Mouse (Mus musculus) granulocyte monocyte progenitor cell, adult 5-6 weeks (primary cell): ENCODE data around the gene Dgkb. TPM values are rescaled to one million over a fixed set of nuclear protein-coding genes. Genes with fewer than 3 reads are reported as not detected.

ENCODE experiments used
- ATAC-seq: replicated peaks from 2 replicates; pipeline ENCODE4 v1.8.0; 2016; ENCODE audit warnings: mild to moderate bottlenecking, moderate TSS enrichment, inconsistent platforms; ENCODE audit not compliant: poor library complexity, severe bottlenecking
- total RNA-seq, 2 experiments: library from RNA; stranded (forward) in 1 of 2; stranded (reverse) in 1 of 2; fragments of 200-712, 200-1000 nt in 1 of 2; fragments of >200 nt in 1 of 2; fragmentation: Nextera tagmentation in 1 of 2; gene quantifications; 2 replicates each; pipeline ENCODE4 v1.2.3; 2014 to 2017

The Dgkb gene
- total RNA-seq, 2 experiments from 2014 or later: not detected

GRCm38 (mm10) chr12:38579191-38579817 is 761.8 kb downstream of the Dgkb start:
- no peak for ATAC-seq

GRCm38 (mm10) chr12:38586368-38586865 is 768.9 kb downstream of the Dgkb start:
- ATAC-seq: no peak

- ATAC-seq: no peak
Observed at GRCm38 (mm10) chr12:38589951-38590350, 772.4 kb downstream of the Dgkb start.

- no peak for ATAC-seq
Observed at GRCm38 (mm10) chr12:38593653-38594052, 776.1 kb downstream of the Dgkb start.

- ATAC-seq: no peak
Observed at GRCm38 (mm10) chr12:38594055-38594454, 776.5 kb downstream of the Dgkb start.

- no peak for ATAC-seq
Observed at GRCm38 (mm10) chr12:38596416-38597062, 779.0 kb downstream of the Dgkb start.

GRCm38 (mm10) chr12:38598096-38598495 is 780.6 kb downstream of the Dgkb start:
- no peak for ATAC-seq

- no peak for ATAC-seq
Observed at GRCm38 (mm10) chr12:38600165-38600845, 782.8 kb downstream of the Dgkb start.

- ATAC-seq: no peak
Observed at GRCm38 (mm10) chr12:38608104-38608503, 790.6 kb downstream of the Dgkb start.

- peak; percentile 55; the same call in 1 of the 2 replicates for ATAC-seq
Observed at GRCm38 (mm10) chr12:38668265-38668664, 850.7 kb downstream of the Dgkb start.
